Mouse (Mus musculus): ENCODE data around the gene Rora. TPM values are rescaled to one million over a fixed set of nuclear protein-coding genes. Genes with fewer than 3 reads are reported as not detected.

The Rora gene
- polyA plus RNA-seq, 1 experiment from 2014 or later = 3.8 TPM

GRCm38 (mm10) chr9:68654039-68654332 lies 400 bp downstream of the Rora start:
- Histone ChIP-seq H3K27me3 (ENCODE audit: control insufficient read depth, insufficient read depth, low read length) (no peaks in the 10 kb centered on the region), H3K9ac (ENCODE audit: low read depth, low read length) (peak overlapping the region; percentile 80), H3K4me2 (replicated peaks; ENCODE audit: low read depth, low read length) (peak overlapping the region; percentile 71), H3K4me1 (replicated peaks; ENCODE audit: control insufficient read depth, insufficient read depth, low read length) (0 out of 2 replicates have a peak, but pooled peaks cover 2% of the 10 kb centered on the region), H3K4me3 (ENCODE audit: low read depth, low read length) (peak overlapping the region; percentile 86), H3K9me3 (ENCODE audit: control insufficient read depth, low read length) (no peaks in the 10 kb centered on the region), H3K36me3 (ENCODE audit: control insufficient read depth, insufficient read depth, low read length) (no peaks in the 10 kb centered on the region), H3K27ac (ENCODE audit: low read depth, low read length) (peak overlapping the region; percentile 87)
- no peak for DNase-seq (ENCODE audit: low spot score)
- ATAC-seq (ENCODE audit: low FRiP score) = peak; percentile 54
- 0% methylated on average over 20 of the region's 28 CpGs for WGBS

- peak; percentile 53; the same call in 1 of the 2 replicates for ATAC-seq (ENCODE audit: low FRiP score)
- H3K4me3 ChIP-seq (ENCODE audit: low read depth, low read length) = peak overlapping the region; percentile 86
- H3K27me3 ChIP-seq (ENCODE audit: control insufficient read depth, insufficient read depth, low read length) = no peaks in the 10 kb centered on the region
- no peaks in the 10 kb centered on the region for H3K9me3 ChIP-seq (ENCODE audit: control insufficient read depth, low read length)
- H3K4me1 ChIP-seq (replicated peaks; ENCODE audit: control insufficient read depth, insufficient read depth, low read length) = 0 out of 2 replicates have a peak, but pooled peaks cover 2% of the 10 kb centered on the region
- peak overlapping the region; percentile 80; the same call in 1 of the 2 replicates for H3K9ac ChIP-seq (ENCODE audit: low read depth, low read length)
- peak; percentile 68 for DNase-seq (ENCODE audit: low spot score)
- peak overlapping the region; percentile 71 for H3K4me2 ChIP-seq (replicated peaks; ENCODE audit: low read depth, low read length)
- under 1% methylated on average over 43 of the region's 43 CpGs for WGBS
- H3K27ac ChIP-seq (ENCODE audit: low read depth, low read length) = no peak overlapping the region
- H3K36me3 ChIP-seq (ENCODE audit: control insufficient read depth, insufficient read depth, low read length) = no peaks in the 10 kb centered on the region
Observed at GRCm38 (mm10) chr9:68654333-68655017, 889 bp downstream of the Rora start.

- Histone ChIP-seq H3K4me1 (replicated peaks; ENCODE audit: control insufficient read depth, insufficient read depth, low read length) (0 out of 2 replicates have a peak, but pooled peaks cover 2% of the 10 kb centered on the region), H3K4me3 (ENCODE audit: low read depth, low read length) (peak overlapping the region; percentile 86), H3K27ac (ENCODE audit: low read depth, low read length) (no peak overlapping the region), H3K9ac (ENCODE audit: low read depth, low read length) (peak overlapping the region; percentile 44; the same call in 1 of the 2 replicates), H3K36me3 (ENCODE audit: control insufficient read depth, insufficient read depth, low read length) (no peaks in the 10 kb centered on the region), H3K27me3 (ENCODE audit: control insufficient read depth, insufficient read depth, low read length) (no peaks in the 10 kb centered on the region), H3K9me3 (ENCODE audit: control insufficient read depth, low read length) (no peaks in the 10 kb centered on the region), H3K4me2 (replicated peaks; ENCODE audit: low read depth, low read length) (peak overlapping the region; percentile 71)
- whole genome bisulfite sequencing = 3% methylated on average over 31 of the region's 31 CpGs
- DNase-seq (ENCODE audit: low spot score) (peak; percentile 52), ATAC-seq (ENCODE audit: low FRiP score) (peak; percentile 46; the same call in 1 of the 2 replicates)
Observed at GRCm38 (mm10) chr9:68655018-68656005, 1.7 kb downstream of the Rora start.

GRCm38 (mm10) chr9:68656076-68656795 lies 2.6 kb downstream of the Rora start:
- H3K27ac ChIP-seq (ENCODE audit: low read depth, low read length) = no peak overlapping the region
- 0 out of 2 replicates have a peak, but pooled peaks cover 2% of the 10 kb centered on the region for H3K4me1 ChIP-seq (replicated peaks; ENCODE audit: control insufficient read depth, insufficient read depth, low read length)
- H3K27me3 ChIP-seq (ENCODE audit: control insufficient read depth, insufficient read depth, low read length) = no peaks in the 10 kb centered on the region
- peak overlapping the region; percentile 71; the same call in 1 of the 2 replicates for H3K4me2 ChIP-seq (replicated peaks; ENCODE audit: low read depth, low read length)
- ATAC-seq (ENCODE audit: low FRiP score) (no peak), DNase-seq (ENCODE audit: low spot score) (no peak)
- 59% methylated on average over 5 of the region's 5 CpGs for WGBS
- no peak overlapping the region; the same call in 1 of the 2 replicates for H3K4me3 ChIP-seq (ENCODE audit: low read depth, low read length)
- no peaks in the 10 kb centered on the region for H3K9me3 ChIP-seq (ENCODE audit: control insufficient read depth, low read length)
- no peaks in the 10 kb centered on the region for H3K36me3 ChIP-seq (ENCODE audit: control insufficient read depth, insufficient read depth, low read length)
- H3K9ac ChIP-seq (ENCODE audit: low read depth, low read length) = no peak overlapping the region

- Histone ChIP-seq H3K36me3 (ENCODE audit: control insufficient read depth, insufficient read depth, low read length) (no peaks in the 10 kb centered on the region), H3K27me3 (ENCODE audit: control insufficient read depth, insufficient read depth, low read length) (no peaks in the 10 kb centered on the region), H3K9ac (ENCODE audit: low read depth, low read length) (no peak overlapping the region), H3K4me3 (ENCODE audit: low read depth, low read length) (no peak overlapping the region), H3K9me3 (ENCODE audit: control insufficient read depth, low read length) (no peaks in the 10 kb centered on the region), H3K27ac (ENCODE audit: low read depth, low read length) (no peak overlapping the region), H3K4me2 (replicated peaks; ENCODE audit: low read depth, low read length) (no peak overlapping the region), H3K4me1 (replicated peaks; ENCODE audit: control insufficient read depth, insufficient read depth, low read length) (0 out of 2 replicates have a peak, but pooled peaks cover 2% of the 10 kb centered on the region)
- no peak for DNase-seq (ENCODE audit: low spot score)
- no peak for ATAC-seq (ENCODE audit: low FRiP score)
- WGBS = 55% methylated on average over 6 of the region's 6 CpGs
Observed at GRCm38 (mm10) chr9:68656796-68657130, 3.2 kb downstream of the Rora start.

- ATAC-seq (ENCODE audit: low FRiP score) = no peak
- H3K4me1 ChIP-seq (replicated peaks; ENCODE audit: control insufficient read depth, insufficient read depth, low read length) = no peaks in the 10 kb centered on the region
- WGBS = 92% methylated on average over 3 of the region's 3 CpGs
Observed at GRCm38 (mm10) chr9:68670731-68671130, 17.1 kb downstream of the Rora start.

GRCm38 (mm10) chr9:68672459-68672858 lies 18.9 kb downstream of the Rora start:
- Histone ChIP-seq H3K9ac (ENCODE audit: low read depth, low read length) (no peak overlapping the region), H3K27me3 (ENCODE audit: control insufficient read depth, insufficient read depth, low read length) (no peaks in the 10 kb centered on the region), H3K4me3 (ENCODE audit: low read depth, low read length) (no peak overlapping the region), H3K4me2 (replicated peaks; ENCODE audit: low read depth, low read length) (no peak overlapping the region), H3K36me3 (ENCODE audit: control insufficient read depth, insufficient read depth, low read length) (no peaks in the 10 kb centered on the region), H3K27ac (ENCODE audit: low read depth, low read length) (no peak overlapping the region), H3K9me3 (ENCODE audit: control insufficient read depth, low read length) (no peaks in the 10 kb centered on the region), H3K4me1 (replicated peaks; ENCODE audit: control insufficient read depth, insufficient read depth, low read length) (no peaks in the 10 kb centered on the region)
- DNase-seq (ENCODE audit: low spot score) = no peak
- WGBS = 44% methylated on average over 5 of the region's 5 CpGs
- ATAC-seq (ENCODE audit: low FRiP score) = no peak

More at GRCm38 (mm10) chr9:68670731-68671130, 17.1 kb downstream of the Rora start:
- no peak overlapping the region for H3K27ac ChIP-seq (ENCODE audit: low read depth, low read length)
- H3K27me3 ChIP-seq (ENCODE audit: control insufficient read depth, insufficient read depth, low read length) = no peaks in the 10 kb centered on the region
- no peak overlapping the region for H3K4me3 ChIP-seq (ENCODE audit: low read depth, low read length)
- DNase-seq (ENCODE audit: low spot score) = no peak
- H3K36me3 ChIP-seq (ENCODE audit: control insufficient read depth, insufficient read depth, low read length) = no peaks in the 10 kb centered on the region
- no peak overlapping the region for H3K4me2 ChIP-seq (replicated peaks; ENCODE audit: low read depth, low read length)
- H3K9ac ChIP-seq (ENCODE audit: low read depth, low read length) = no peak overlapping the region
- H3K9me3 ChIP-seq (ENCODE audit: control insufficient read depth, low read length) = no peaks in the 10 kb centered on the region

GRCm38 (mm10) chr9:68673221-68673620 lies 19.6 kb downstream of the Rora start:
- Histone ChIP-seq H3K27me3 (ENCODE audit: control insufficient read depth, insufficient read depth, low read length) (no peaks in the 10 kb centered on the region), H3K4me2 (replicated peaks; ENCODE audit: low read depth, low read length) (no peak overlapping the region), H3K9me3 (ENCODE audit: control insufficient read depth, low read length) (no peaks in the 10 kb centered on the region), H3K36me3 (ENCODE audit: control insufficient read depth, insufficient read depth, low read length) (no peaks in the 10 kb centered on the region), H3K4me1 (replicated peaks; ENCODE audit: control insufficient read depth, insufficient read depth, low read length) (no peaks in the 10 kb centered on the region), H3K9ac (ENCODE audit: low read depth, low read length) (no peak overlapping the region), H3K27ac (ENCODE audit: low read depth, low read length) (no peak overlapping the region), H3K4me3 (ENCODE audit: low read depth, low read length) (no peak overlapping the region)
- DNase-seq (ENCODE audit: low spot score) (no peak), ATAC-seq (ENCODE audit: low FRiP score) (no peak)
- WGBS = 93% methylated on average over 1 of the region's 1 CpGs
